Mouse (Mus musculus): ENCODE results near the gene Gm6205. TPM values are rescaled to one million over a fixed set of nuclear protein-coding genes. Genes with fewer than 3 reads are reported as not detected.
"Not testable (repeated sequence)": the region's sequence is repeated elsewhere in the genome, so short reads cannot be mapped to it uniquely, and the experiment has no call there.

Gm6205 gene
- total RNA-seq (2021) (not detected), polyA plus RNA-seq (2012; rRNA removed) (not detected in 2 replicates)
- long read RNA-seq = 0 reads

GRCm38 (mm10) chr5:94648082-94648481, at the start of gene Gm6205:
TSS of gene Gm6205 (plus strand) at chr5:94648382.
- H3K79me2 ChIP-seq (replicated peaks; ENCODE audit: control insufficient read depth, insufficient read depth, low read length); H3K36me3 ChIP-seq (ENCODE audit: control insufficient read depth, insufficient read depth, low read length); H3K9ac ChIP-seq (ENCODE audit: low read depth, low read length); H3K4me1 ChIP-seq (ENCODE audit: control insufficient read depth, insufficient read depth, low read length); intact Hi-C loops (cut with DNase I); DNase-seq; H3K4me3 ChIP-seq; H3K27me3 ChIP-seq (ENCODE audit: control insufficient read depth, insufficient read depth, low read length); H3K27ac ChIP-seq: not testable (repeated sequence)
- WGBS = no CpG with 5 or more reads among the region's 2 CpGs

- H3K79me2 ChIP-seq (replicated peaks; ENCODE audit: control insufficient read depth, insufficient read depth, low read length); H3K4me3 ChIP-seq; H3K9ac ChIP-seq (ENCODE audit: low read depth, low read length); H3K36me3 ChIP-seq (ENCODE audit: control insufficient read depth, insufficient read depth, low read length); H3K27ac ChIP-seq; DNase-seq; intact Hi-C loops (cut with DNase I); H3K27me3 ChIP-seq (ENCODE audit: control insufficient read depth, insufficient read depth, low read length); H3K4me1 ChIP-seq (ENCODE audit: control insufficient read depth, insufficient read depth, low read length): not testable (repeated sequence)
- WGBS = no CpG with 5 or more reads among the region's 1 CpGs
Measured at GRCm38 (mm10) chr5:94616242-94616641, 31.9 kb upstream of the Gm6205 start, which contains the start of gene Gm3147. TSS of gene Gm3147 (minus strand) at chr5:94616342.

GRCm38 (mm10) chr5:94623679-94624078, 24.5 kb upstream of the Gm6205 start, which contains the start of gene Gm6509:
TSS of gene Gm6509 (plus strand) at chr5:94623979.
- H3K9ac ChIP-seq (ENCODE audit: low read depth, low read length); H3K4me3 ChIP-seq; H3K79me2 ChIP-seq (replicated peaks; ENCODE audit: control insufficient read depth, insufficient read depth, low read length); H3K4me1 ChIP-seq (ENCODE audit: control insufficient read depth, insufficient read depth, low read length); H3K27ac ChIP-seq; intact Hi-C loops (cut with DNase I); H3K36me3 ChIP-seq (ENCODE audit: control insufficient read depth, insufficient read depth, low read length); H3K27me3 ChIP-seq (ENCODE audit: control insufficient read depth, insufficient read depth, low read length): not testable (repeated sequence)
- peak in 1 of 2 experiments; percentile 1 for DNase-seq
- 60% methylated on average over 1 of the region's 2 CpGs for WGBS

Other genes starting within 250 kb of the Gm6205 start
- not detected for gene Gm7682, start 202.6 kb upstream of the Gm6205 start, total RNA-seq (2021)
- gene Gm7682, start 202.6 kb upstream of the Gm6205 start, polyA plus RNA-seq (2012; rRNA removed) = not detected in 2 replicates
- gene Gm3139, start 122.1 kb upstream of the Gm6205 start, total RNA-seq (2021) = not detected
- not detected in 2 replicates for gene Gm3139, start 122.1 kb upstream of the Gm6205 start, polyA plus RNA-seq (2012; rRNA removed)
- not detected for gene Gm3147, start 32.0 kb upstream of the Gm6205 start, total RNA-seq (2021)
- not detected in 2 replicates for gene Gm3147, start 32.0 kb upstream of the Gm6205 start, polyA plus RNA-seq (2012; rRNA removed)
- not detected for gene Gm6509, start 24.4 kb upstream of the Gm6205 start, total RNA-seq (2021)
- not detected in 2 replicates for gene Gm6509, start 24.4 kb upstream of the Gm6205 start, polyA plus RNA-seq (2012; rRNA removed)
- not detected for gene Gm3183, start 217.1 kb downstream of the Gm6205 start, total RNA-seq (2021)
- not detected in 2 replicates for gene Gm3183, start 217.1 kb downstream of the Gm6205 start, polyA plus RNA-seq (2012; rRNA removed)